Mouse (Mus musculus) ES-Bruce4 (cell line): ENCODE data around the gene Itgb7.
A peak's percentile ranks its signal among the peaks of the same experiment; 100 is the strongest.

Source experiments
- CTCF ChIP-seq: IDR thresholded peaks from one replicate; pipeline ENCODE4 v1.8.1; 2011; ENCODE audit warnings: low read depth, low read length
- EP300 ChIP-seq: IDR thresholded peaks from 2 replicates; pipeline ENCODE4 v1.6.1; 2011; ENCODE audit warnings: low read depth, low read length; ENCODE audit not compliant: insufficient read depth
- POLR2A ChIP-seq: IDR thresholded peaks from one replicate; pipeline ENCODE4 v1.8.1; 2011; ENCODE audit warnings: low read length; ENCODE audit not compliant: insufficient read depth

DNA sequence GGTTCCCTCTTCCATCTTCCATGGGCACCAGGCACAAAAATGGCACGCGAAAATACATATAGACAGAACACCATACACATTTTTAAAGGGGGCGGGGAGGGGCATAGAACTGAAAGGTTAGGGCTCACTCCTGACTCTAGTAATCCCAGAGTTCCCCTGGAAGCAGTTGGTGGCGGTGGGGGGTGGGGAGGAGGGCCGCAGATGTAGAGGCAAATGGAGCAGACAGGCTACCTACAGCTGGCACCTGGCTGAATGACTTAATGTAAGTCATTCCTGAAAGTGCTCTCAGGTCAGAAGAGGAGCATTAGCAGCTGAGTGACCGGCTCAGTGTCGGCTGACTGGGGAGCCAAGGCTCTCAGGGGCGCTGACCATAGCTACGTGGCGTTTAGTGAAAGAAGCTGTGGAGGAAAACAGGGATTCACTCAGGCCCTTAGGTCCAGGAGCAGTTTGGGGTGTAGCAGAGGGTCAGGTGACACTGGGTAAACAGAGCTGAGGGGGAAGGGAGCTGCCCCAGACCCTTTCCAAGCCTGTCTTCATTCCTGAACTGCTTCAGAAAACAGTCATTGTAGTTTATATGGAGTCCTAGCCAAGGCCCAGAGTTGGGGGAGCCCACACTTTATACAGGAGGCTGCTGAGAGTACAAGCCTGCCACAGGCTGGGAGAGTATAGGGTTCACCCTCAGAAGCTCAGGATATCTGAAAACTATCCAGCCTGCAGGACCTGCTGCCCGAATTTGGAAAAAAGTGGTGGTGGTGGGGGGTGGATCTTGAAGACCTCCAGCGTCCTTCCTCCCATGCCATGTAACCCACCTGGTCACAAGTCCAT is 10.9 kb upstream of the Itgb7 start:
- TF ChIP-seq EP300 (peak; percentile 61; the same call in 1 of the 2 replicates), POLR2A (no peak), CTCF (no peak)
